Mouse (Mus musculus) thymus, adult 2 months (tissue): ENCODE data around the gene Slc8a1.

Source experiments
- CTCF ChIP-seq: fragments of 200-500 bp; IDR thresholded peaks from 2 replicates; pipeline ENCODE4 v1.5.1; 2012; ENCODE audit warnings: mild to moderate bottlenecking, control low read depth, low read length, moderate library complexity, borderline replicate concordance; ENCODE audit not compliant: control insufficient read depth, poor library complexity, insufficient read depth; ENCODE audit errors: extremely low read depth
- POLR2A ChIP-seq: fragments of 200-500 bp; IDR thresholded peaks from 2 replicates; pipeline ENCODE4 v1.6.1; 2012; ENCODE audit warnings: mild to moderate bottlenecking, low read length, control low read depth, moderate library complexity; ENCODE audit not compliant: control insufficient read depth, poor library complexity, insufficient read depth; ENCODE audit errors: extremely low read depth

DNA sequence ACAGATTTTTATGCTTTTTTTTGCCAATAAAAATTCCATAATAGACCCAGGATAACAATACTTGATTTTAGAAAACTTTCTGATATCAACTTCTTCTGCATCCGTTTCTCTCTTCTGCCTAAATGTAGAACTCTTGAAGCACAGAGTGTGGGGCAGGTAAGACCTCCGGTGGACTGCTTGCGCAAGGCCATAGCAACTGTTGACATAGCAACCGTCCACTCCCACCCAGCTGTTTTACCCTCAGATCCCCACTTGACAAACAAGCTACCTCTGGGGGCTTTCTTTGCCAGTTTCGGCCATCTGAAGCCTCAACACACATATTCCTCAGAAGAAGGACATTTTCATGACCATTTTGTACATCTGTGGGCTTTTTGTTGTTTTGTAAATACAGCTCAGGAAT lies 337.8 kb downstream of the Slc8a1 start:
- no peak for TF ChIP-seq CTCF
- TF ChIP-seq POLR2A, result no peak
